Mouse (Mus musculus) cerebral cortex, adult 2 months (tissue): ENCODE measurements around the gene Bhlhe40.

Source experiments
- WGBS: fragments of 180-500 bp; shearing (Covaris S2); methylation state at CpG from one replicate; pipeline ENCODE4 v1.1.7; 2018; 5-methylcytosine and 5-hydroxymethylcytosine counted together

The Bhlhe40 gene

GRCm38 (mm10) chr6:108663241-108664194 is 3.1 kb downstream of the Bhlhe40 start:
- 42% methylated on average over 8 of the region's 8 CpGs for WGBS

- 62% methylated on average over 24 of the region's 24 CpGs for WGBS
These were observed 4.2 kb downstream of the Bhlhe40 start for GRCm38 (mm10) chr6:108664533-108665150.

GRCm38 (mm10) chr6:108665587-108665986 is 5.2 kb downstream of the Bhlhe40 start:
- WGBS = 43% methylated on average over 5 of the region's 5 CpGs

- 67% methylated on average over 12 of the region's 12 CpGs for WGBS
These were observed 6.4 kb downstream of the Bhlhe40 start for GRCm38 (mm10) chr6:108666648-108667488.

- WGBS = 24% methylated on average over 6 of the region's 6 CpGs
These were observed 7.2 kb downstream of the Bhlhe40 start for GRCm38 (mm10) chr6:108667599-108668021.

GRCm38 (mm10) chr6:108668321-108668786 is 7.9 kb downstream of the Bhlhe40 start:
- WGBS = 5% methylated on average over 30 of the region's 30 CpGs

- 93% methylated on average over 3 of the region's 3 CpGs for WGBS
These were observed 9.8 kb downstream of the Bhlhe40 start for GRCm38 (mm10) chr6:108670276-108670675.

- WGBS = 55% methylated on average over 3 of the region's 3 CpGs
These were observed 10.4 kb downstream of the Bhlhe40 start for GRCm38 (mm10) chr6:108670821-108671220.

GRCm38 (mm10) chr6:108672094-108672493 is 11.7 kb downstream of the Bhlhe40 start:
- 73% methylated on average over 8 of the region's 8 CpGs for WGBS

- WGBS = 95% methylated on average over 2 of the region's 2 CpGs
These were observed 13.8 kb downstream of the Bhlhe40 start for GRCm38 (mm10) chr6:108674221-108674620.

- 90% methylated on average over 9 of the region's 9 CpGs for WGBS
These were observed 16.4 kb downstream of the Bhlhe40 start for GRCm38 (mm10) chr6:108676783-108677340.

- WGBS = 99% methylated on average over 4 of the region's 4 CpGs
These were observed 17.3 kb downstream of the Bhlhe40 start for GRCm38 (mm10) chr6:108677697-108678096.

- 87% methylated on average over 5 of the region's 5 CpGs for WGBS
These were observed 17.8 kb downstream of the Bhlhe40 start for GRCm38 (mm10) chr6:108678227-108678626.

GRCm38 (mm10) chr6:108680503-108680902 is 20.1 kb downstream of the Bhlhe40 start:
- WGBS = 84% methylated on average over 7 of the region's 7 CpGs

GRCm38 (mm10) chr6:108681084-108681483 is 20.7 kb downstream of the Bhlhe40 start:
- WGBS = 83% methylated on average over 4 of the region's 4 CpGs

- WGBS = 88% methylated on average over 1 of the region's 1 CpGs
These were observed 22.7 kb downstream of the Bhlhe40 start for GRCm38 (mm10) chr6:108683140-108683539.

GRCm38 (mm10) chr6:108684430-108684829 is 24.0 kb downstream of the Bhlhe40 start:
- 90% methylated on average over 5 of the region's 5 CpGs for WGBS

GRCm38 (mm10) chr6:108685758-108686355 is 25.4 kb downstream of the Bhlhe40 start:
- 86% methylated on average over 9 of the region's 9 CpGs for WGBS

- 91% methylated on average over 3 of the region's 3 CpGs for WGBS
These were observed 26.5 kb downstream of the Bhlhe40 start for GRCm38 (mm10) chr6:108686930-108687329.

GRCm38 (mm10) chr6:108688344-108688743 is 27.9 kb downstream of the Bhlhe40 start:
- WGBS = 71% methylated on average over 5 of the region's 5 CpGs

GRCm38 (mm10) chr6:108692986-108693385 is 32.6 kb downstream of the Bhlhe40 start:
- WGBS = 72% methylated on average over 3 of the region's 3 CpGs
